Mouse (Mus musculus) hindbrain, embryonic 12.5 days (tissue): ENCODE measurements at regions not wholly inside any gene's neighbourhood (a gene's known extent, or its start where the extent isn't known, plus 50 kb on each side); places are given as distances from the start of the nearest gene placed in this dataset.
A peak's percentile ranks its signal among the peaks of the same experiment; 100 is the strongest.

Experiments used
- ATAC-seq: fragments of 200-750 bp; cut with Nextera tagmentation; 2 replicates; pipeline ENCODE4 v1.8.0; 2017; ENCODE audit warnings: moderate TSS enrichment; ENCODE audit not compliant: low FRiP score
- H3K27ac ChIP-seq: fragments of 300-500 bp; sonication (generic); 2 replicates; pipeline ENCODE4 v1.5.1; 2016; ENCODE audit warnings: mild to moderate bottlenecking
- H3K27me3 ChIP-seq: fragments of 300-500 bp; sonication (generic); 2 replicates; pipeline ENCODE4 v1.6.1; 2016; ENCODE audit warnings: mild to moderate bottlenecking
- H3K36me3 ChIP-seq: fragments of 300-500 bp; sonication (generic); 2 replicates; pipeline ENCODE4 v1.6.1; 2016; ENCODE audit warnings: mild to moderate bottlenecking
- H3K4me1 ChIP-seq: fragments of 300-500 bp; sonication (generic); 2 replicates; pipeline ENCODE4 v1.6.1; 2016
- H3K4me2 ChIP-seq: fragments of 300-500 bp; sonication (generic); replicated peaks from 2 replicates; pipeline ENCODE4 v1.6.1; 2016; ENCODE audit warnings: mild to moderate bottlenecking
- H3K4me3 ChIP-seq: fragments of 300-500 bp; sonication (generic); 2 replicates; pipeline ENCODE4 v1.5.1; 2016; ENCODE audit warnings: mild to moderate bottlenecking
- H3K9ac ChIP-seq: fragments of 300-500 bp; sonication (generic); 2 replicates; pipeline ENCODE4 v1.6.1; 2016; ENCODE audit warnings: mild to moderate bottlenecking, moderate library complexity
- H3K9me3 ChIP-seq: fragments of 300-500 bp; sonication (generic); replicated peaks from 2 replicates; pipeline ENCODE4 v1.6.1; 2016; ENCODE audit warnings: mild to moderate bottlenecking
- WGBS: fragments of 180-500 bp; shearing (Covaris S2); methylation state at CpG from one replicate; pipeline ENCODE4 v1.1.7; 2016; 5-methylcytosine and 5-hydroxymethylcytosine counted together

DNA sequence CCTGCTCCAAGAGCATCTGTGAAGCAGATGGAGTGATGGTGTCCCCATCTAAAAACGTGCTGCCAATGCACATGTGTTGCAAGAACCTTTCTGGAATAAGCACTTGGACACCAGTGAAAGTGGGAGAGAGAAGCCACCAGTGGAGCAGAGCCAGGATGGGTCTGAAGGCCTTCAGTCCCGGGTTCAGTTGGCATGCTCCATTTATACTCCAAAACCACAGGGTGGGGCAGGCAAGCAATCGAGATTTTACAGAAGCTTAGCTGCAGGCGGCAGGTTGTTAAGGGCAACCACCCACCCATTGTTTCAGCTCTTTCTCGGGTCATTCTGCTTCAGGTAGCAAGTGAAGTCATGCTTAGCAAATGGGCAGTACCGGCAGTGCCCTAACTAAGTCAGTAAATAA lies 51.8 kb upstream of the Sv2b start:
- H3K27me3 ChIP-seq: no peaks in the 10 kb centered on the region
- peaks cover 3% of the 10 kb centered on the region; the same call in 1 of the 2 replicates for H3K4me1 ChIP-seq
- no peak overlapping the region for H3K9ac ChIP-seq
- 25% methylated on average over 6 of the region's 6 CpGs for WGBS
- no peak for ATAC-seq
- no peaks in the 10 kb centered on the region for H3K9me3 ChIP-seq
- no peak overlapping the region for H3K27ac ChIP-seq
- no peak overlapping the region for H3K4me2 ChIP-seq
- no peak overlapping the region for H3K4me3 ChIP-seq
- H3K36me3 ChIP-seq: no peaks in the 10 kb centered on the region

DNA sequence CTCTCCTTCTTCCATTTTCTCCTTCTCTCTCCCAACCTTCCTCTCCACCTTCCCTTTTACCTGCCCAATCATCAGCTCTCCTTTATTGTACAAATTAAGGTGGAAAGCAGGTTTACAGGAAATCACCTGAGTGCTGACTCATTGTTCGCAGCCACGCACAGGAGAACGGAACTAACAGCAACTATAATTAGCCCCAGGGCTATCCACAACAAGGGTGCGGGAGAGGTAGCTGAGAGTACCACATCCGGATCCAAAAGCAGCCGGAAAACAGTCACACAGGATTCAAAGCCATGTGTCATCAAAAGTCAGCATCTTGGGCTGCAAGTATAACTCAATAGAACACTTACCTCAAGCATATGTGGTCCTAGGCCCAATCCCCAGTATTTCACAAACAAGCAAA lies 53.5 kb upstream of the Sv2b start:
- no peaks in the 10 kb centered on the region for H3K36me3 ChIP-seq
- ATAC-seq: no peak
- WGBS: 94% methylated on average over 6 of the region's 6 CpGs

DNA sequence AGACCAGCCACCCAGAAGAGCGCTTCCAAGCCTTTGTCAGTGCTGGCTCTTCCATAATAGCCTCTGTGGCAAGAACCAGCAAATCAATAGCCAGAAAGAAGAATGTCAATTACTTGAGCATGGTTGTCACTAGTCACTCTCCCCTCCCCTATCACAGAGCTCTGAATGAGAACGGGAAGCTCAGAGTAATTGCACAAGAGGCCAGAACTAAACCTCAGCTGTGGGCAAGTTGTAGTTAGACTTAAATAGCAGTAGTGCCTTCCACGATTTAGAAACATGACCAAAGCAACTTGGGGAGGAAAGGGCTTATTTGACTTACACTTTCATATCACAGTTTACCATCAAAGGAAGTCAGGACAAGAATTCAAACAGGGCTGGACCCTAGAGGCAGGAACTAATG lies 56.4 kb upstream of the Sv2b start:
- Histone ChIP-seq H3K4me2 (no peak overlapping the region), H3K9me3 (no peaks in the 10 kb centered on the region), H3K9ac (no peak overlapping the region), H3K27ac (no peak overlapping the region), H3K4me3 (no peak overlapping the region), H3K4me1 (peaks cover 6% of the 10 kb centered on the region; the same call in 1 of the 2 replicates), H3K36me3 (no peaks in the 10 kb centered on the region), H3K27me3 (peaks cover 2% of the 10 kb centered on the region; the same call in 1 of the 2 replicates)
- no peak for ATAC-seq
- WGBS: 45% methylated on average over 3 of the region's 3 CpGs

More for the DNA sequence above, 53.5 kb upstream of the Sv2b start:
- no peaks in the 10 kb centered on the region for H3K9me3 ChIP-seq
- H3K27ac ChIP-seq: no peak overlapping the region
- no peaks in the 10 kb centered on the region for H3K27me3 ChIP-seq
- no peak overlapping the region for H3K9ac ChIP-seq
- H3K4me1 ChIP-seq: peaks cover 6% of the 10 kb centered on the region; the same call in 1 of the 2 replicates
- H3K4me3 ChIP-seq: no peak overlapping the region
- no peak overlapping the region for H3K4me2 ChIP-seq

DNA sequence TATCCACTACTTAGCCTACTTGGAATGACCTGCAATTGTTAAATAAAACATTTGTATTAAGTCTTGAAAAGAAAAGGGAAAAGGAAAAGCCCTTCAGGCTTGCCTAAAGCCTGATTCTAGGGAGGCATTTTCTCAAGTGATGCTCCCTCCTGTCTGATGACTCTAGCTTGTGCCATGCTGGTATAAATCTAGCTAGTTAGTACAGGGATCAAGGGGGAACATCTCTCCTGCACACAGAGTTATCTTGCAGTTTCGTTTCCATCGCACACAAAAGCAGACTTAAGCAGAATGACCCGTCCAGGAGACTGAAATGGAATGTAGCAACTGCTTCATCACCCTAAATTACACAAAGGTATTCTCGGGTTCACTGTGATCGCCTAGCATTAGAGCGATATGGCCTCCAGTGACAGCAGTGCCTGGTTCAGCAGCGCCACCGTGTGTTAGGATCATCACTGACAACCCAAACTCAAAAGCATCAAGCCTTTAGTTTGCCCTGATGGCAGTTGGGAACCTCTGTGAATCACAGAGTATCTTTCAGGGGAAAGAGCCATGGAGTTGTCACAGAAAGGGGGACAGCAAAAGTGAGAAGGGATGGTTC lies 57.3 kb upstream of the Sv2b start:
- Histone ChIP-seq H3K27ac (no peak overlapping the region), H3K9me3 (no peaks in the 10 kb centered on the region), H3K27me3 (peaks cover 3% of the 10 kb centered on the region; the same call in 1 of the 2 replicates), H3K4me2 (0 out of 2 replicates have a peak overlapping the region, but pooled peaks have one; percentile 27), H3K4me3 (no peak overlapping the region), H3K9ac (no peak overlapping the region), H3K36me3 (no peaks in the 10 kb centered on the region), H3K4me1 (peaks cover 2% of the 10 kb centered on the region; the same call in 1 of the 2 replicates)
- ATAC-seq: peak; percentile 48; the same call in 1 of the 2 replicates
- 4% methylated on average over 8 of the region's 8 CpGs for WGBS

DNA sequence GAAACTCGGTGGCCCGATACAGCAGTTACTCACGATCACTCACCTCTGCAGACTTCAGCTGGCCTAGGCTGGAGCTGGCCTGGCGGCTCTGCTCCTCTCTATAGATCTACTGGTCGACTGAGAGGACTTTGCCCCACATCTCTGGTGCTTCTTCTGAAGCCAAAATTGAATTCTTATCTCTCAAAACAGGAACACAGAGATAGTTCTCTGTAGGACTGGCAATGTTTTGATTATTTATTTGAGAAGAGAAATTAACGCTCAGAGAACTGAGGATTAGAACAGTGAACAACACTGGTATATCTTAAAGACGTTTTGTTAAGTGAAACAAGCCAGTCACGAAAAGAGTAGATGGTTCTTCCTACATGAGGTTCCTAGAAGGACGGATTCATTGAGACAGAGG lies 59.3 kb upstream of the Sv2b start:
- peaks cover 3% of the 10 kb centered on the region; the same call in 1 of the 2 replicates for H3K27me3 ChIP-seq
- 81% methylated on average over 9 of the region's 9 CpGs for WGBS
- no peaks in the 10 kb centered on the region for H3K9me3 ChIP-seq
- ATAC-seq: no peak
- H3K9ac ChIP-seq: no peak overlapping the region
- no peaks in the 10 kb centered on the region for H3K36me3 ChIP-seq
- no peak overlapping the region for H3K27ac ChIP-seq
- no peak overlapping the region for H3K4me2 ChIP-seq
- H3K4me1 ChIP-seq: peaks cover 2% of the 10 kb centered on the region; the same call in 1 of the 2 replicates
- H3K4me3 ChIP-seq: no peak overlapping the region

DNA sequence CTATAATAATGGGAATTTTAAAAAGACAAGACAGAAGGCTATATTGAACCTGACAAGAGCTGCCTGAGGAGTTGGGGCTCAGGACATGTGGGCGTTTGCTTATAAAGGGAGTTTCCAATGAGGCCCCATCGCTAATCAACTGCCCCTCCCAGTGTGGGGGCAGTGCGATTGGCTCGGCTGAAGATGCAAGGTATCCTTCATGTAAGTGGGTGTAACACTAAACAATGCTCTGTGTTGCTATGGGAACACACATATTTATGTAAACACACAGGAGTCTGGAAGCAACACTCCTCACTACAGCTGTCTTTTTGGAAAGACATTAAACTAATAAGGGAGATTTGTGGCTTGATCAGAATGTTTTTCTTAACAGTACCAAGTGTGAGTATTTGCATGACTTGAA lies 60.3 kb upstream of the Sv2b start:
- Histone ChIP-seq H3K27ac (no peak overlapping the region), H3K9ac (no peak overlapping the region), H3K9me3 (no peaks in the 10 kb centered on the region), H3K4me1 (peaks cover 2% of the 10 kb centered on the region; the same call in 1 of the 2 replicates), H3K4me3 (no peak overlapping the region), H3K27me3 (peaks cover 3% of the 10 kb centered on the region; the same call in 1 of the 2 replicates), H3K36me3 (no peaks in the 10 kb centered on the region), H3K4me2 (no peak overlapping the region)
- 52% methylated on average over 4 of the region's 4 CpGs for WGBS
- ATAC-seq: no peak

DNA sequence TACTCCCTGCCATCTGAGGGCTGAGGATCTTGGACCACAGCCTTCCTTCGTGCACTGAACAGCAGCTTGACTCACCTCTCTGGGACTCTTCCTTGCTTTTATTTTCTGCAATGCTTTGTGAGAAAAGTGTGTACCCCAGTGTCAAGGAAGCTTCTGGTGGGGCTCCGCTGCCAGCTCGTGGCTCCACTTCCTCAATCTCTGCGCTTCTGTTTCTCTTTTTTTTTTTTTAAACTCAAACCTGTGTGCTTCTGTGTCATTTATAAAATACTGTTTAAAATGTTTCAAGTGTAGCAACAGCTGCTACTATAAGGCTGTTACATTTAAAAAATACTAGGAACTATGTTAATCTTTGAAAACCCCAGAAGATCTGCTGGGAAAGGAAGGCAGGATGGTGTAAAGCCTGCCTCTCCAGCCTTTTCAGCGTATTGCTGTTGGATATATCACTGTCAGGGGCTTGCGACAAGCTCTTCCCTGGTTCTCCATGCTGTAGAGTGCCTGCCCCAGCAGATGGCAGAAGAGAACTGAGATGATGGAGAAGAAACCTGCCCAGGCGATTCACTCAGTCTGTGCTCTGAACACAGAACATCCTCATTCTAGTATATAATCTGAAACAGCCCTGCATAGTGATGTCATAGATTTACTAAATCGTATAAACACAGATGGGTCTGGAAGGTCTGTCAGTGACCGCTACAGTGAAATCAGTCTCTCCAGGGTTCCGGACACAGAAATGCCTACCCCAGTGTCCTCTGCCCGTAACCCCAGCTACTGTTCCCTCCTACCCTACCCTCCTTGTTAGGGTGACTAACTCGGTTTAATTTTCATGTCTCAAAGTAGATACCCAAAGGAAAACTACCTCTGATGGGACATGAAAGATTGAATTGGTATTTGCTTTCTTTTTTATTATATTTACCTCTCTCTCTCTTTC lies 61.8 kb upstream of the Sv2b start:
- no peaks in the 10 kb centered on the region for H3K36me3 ChIP-seq
- no peak overlapping the region for H3K9ac ChIP-seq
- peak; percentile 70 for ATAC-seq
- 48% methylated on average over 12 of the region's 12 CpGs for WGBS
- H3K4me3 ChIP-seq: no peak overlapping the region
- H3K9me3 ChIP-seq: no peaks in the 10 kb centered on the region
- no peak overlapping the region for H3K27ac ChIP-seq
- H3K27me3 ChIP-seq: peaks cover 3% of the 10 kb centered on the region; the same call in 1 of the 2 replicates
- H3K4me2 ChIP-seq: no peak overlapping the region
- peaks cover 2% of the 10 kb centered on the region; the same call in 1 of the 2 replicates for H3K4me1 ChIP-seq

DNA sequence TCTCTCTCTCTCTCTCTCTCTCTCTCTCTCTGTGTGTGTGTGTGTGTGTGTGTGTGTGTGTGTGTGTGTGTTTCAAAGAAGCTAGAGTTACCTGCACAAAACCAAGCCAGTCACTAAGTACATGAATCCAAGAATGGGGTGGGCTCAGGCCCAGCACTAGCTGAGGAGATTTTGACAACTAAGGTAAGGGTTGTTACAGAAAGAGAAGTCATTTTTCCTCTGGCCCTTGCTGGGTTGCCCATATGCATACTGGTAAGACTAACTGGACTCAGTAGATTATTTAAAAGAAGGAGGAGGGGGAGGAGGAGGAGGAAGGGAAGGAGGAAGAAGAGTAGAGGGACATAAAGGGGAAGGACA lies 62.4 kb upstream of the Sv2b start:
- ATAC-seq: no peak
- H3K4me1 ChIP-seq: no peaks in the 10 kb centered on the region
- no peak overlapping the region for H3K9ac ChIP-seq
- H3K27me3 ChIP-seq: peaks cover 3% of the 10 kb centered on the region; the same call in 1 of the 2 replicates
- H3K9me3 ChIP-seq: no peaks in the 10 kb centered on the region
- H3K4me3 ChIP-seq: no peak overlapping the region
- no peak overlapping the region for H3K27ac ChIP-seq
- no peaks in the 10 kb centered on the region for H3K36me3 ChIP-seq
- no peak overlapping the region for H3K4me2 ChIP-seq

DNA sequence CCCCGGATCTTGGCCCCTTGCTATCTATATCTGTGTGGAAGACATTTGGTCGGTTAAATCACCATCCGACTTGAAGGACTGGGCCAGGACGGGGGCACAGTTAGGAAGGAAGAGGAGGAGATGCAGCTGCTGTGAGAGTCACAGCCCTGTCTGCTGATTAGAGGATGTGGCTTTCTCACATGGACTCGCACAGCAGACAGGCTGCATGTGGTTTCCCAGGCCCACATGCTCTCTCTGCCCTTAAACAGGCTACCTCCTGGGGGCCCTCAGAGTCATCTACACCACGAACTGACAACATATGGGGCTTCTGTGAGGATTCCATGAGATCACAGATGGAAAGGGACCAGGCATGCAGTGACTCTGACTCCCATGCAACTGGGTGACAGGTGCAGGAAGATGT lies 62.9 kb upstream of the Sv2b start:
- no peak overlapping the region for H3K27ac ChIP-seq
- 57% methylated on average over 6 of the region's 6 CpGs for WGBS
- H3K4me1 ChIP-seq: no peaks in the 10 kb centered on the region
- no peak overlapping the region for H3K4me2 ChIP-seq
- H3K9ac ChIP-seq: no peak overlapping the region
- H3K27me3 ChIP-seq: peaks cover 3% of the 10 kb centered on the region; the same call in 1 of the 2 replicates
- no peaks in the 10 kb centered on the region for H3K9me3 ChIP-seq
- H3K4me3 ChIP-seq: no peak overlapping the region
- H3K36me3 ChIP-seq: no peaks in the 10 kb centered on the region
- no peak for ATAC-seq

DNA sequence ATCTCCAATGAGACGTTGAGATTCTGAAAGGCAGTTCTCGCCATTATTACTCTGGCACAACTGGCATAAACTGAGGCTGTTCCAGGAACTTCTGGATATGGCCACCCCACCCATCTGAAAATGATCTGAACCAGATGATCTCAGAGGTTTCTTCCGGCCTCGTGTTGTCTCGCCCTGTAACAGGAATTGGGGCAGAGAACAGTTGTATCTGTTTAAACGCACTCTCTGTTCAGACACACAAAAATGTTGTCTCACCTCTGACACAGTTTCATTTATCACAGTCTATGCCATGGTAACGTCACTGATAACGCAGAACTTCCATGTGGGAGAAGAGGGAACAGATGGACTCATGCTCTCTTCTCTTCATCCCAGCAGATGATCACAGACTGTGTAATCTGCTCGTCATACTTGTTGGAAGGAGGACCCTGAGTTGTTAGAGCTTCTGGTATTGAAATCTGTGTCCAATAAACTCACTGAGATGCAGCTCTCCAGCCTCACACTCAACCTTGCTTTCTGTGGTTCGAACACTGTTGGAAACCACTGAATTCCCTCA lies 63.9 kb upstream of the Sv2b start:
- no peaks in the 10 kb centered on the region for H3K36me3 ChIP-seq
- WGBS: 67% methylated on average over 10 of the region's 10 CpGs
- no peak overlapping the region for H3K9ac ChIP-seq
- no peak for ATAC-seq
- no peak overlapping the region for H3K4me3 ChIP-seq
- no peaks in the 10 kb centered on the region for H3K4me1 ChIP-seq
- no peak overlapping the region for H3K27ac ChIP-seq
- no peak overlapping the region for H3K4me2 ChIP-seq
- H3K27me3 ChIP-seq: peaks cover 3% of the 10 kb centered on the region; the same call in 1 of the 2 replicates
- no peaks in the 10 kb centered on the region for H3K9me3 ChIP-seq

DNA sequence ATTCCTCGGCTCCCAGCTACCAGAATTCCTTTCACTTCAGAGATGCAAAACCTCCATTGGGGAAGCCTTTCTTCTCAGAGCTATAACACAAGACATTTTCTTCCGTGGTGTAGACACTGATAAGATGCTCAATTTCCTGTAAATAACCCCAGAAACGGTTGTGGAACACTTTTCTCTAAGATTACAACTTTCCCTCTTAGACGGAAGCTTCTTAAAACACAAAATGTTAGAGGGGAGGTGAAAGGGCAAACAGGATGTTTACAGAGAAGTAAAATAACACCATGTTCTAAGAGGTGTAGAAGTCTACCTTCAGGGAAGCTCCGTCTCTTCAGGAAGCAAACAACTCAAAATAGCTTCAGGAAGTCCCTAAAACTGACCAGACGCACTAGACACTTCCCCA lies 65.4 kb upstream of the Sv2b start:
- H3K9me3 ChIP-seq: no peaks in the 10 kb centered on the region
- no peak overlapping the region for H3K27ac ChIP-seq
- no peak overlapping the region for H3K9ac ChIP-seq
- no peak overlapping the region for H3K4me2 ChIP-seq
- WGBS: 85% methylated on average over 6 of the region's 6 CpGs
- H3K4me3 ChIP-seq: no peak overlapping the region
- H3K4me1 ChIP-seq: no peaks in the 10 kb centered on the region
- H3K27me3 ChIP-seq: peaks cover 3% of the 10 kb centered on the region; the same call in 1 of the 2 replicates
- no peaks in the 10 kb centered on the region for H3K36me3 ChIP-seq
- ATAC-seq: no peak

DNA sequence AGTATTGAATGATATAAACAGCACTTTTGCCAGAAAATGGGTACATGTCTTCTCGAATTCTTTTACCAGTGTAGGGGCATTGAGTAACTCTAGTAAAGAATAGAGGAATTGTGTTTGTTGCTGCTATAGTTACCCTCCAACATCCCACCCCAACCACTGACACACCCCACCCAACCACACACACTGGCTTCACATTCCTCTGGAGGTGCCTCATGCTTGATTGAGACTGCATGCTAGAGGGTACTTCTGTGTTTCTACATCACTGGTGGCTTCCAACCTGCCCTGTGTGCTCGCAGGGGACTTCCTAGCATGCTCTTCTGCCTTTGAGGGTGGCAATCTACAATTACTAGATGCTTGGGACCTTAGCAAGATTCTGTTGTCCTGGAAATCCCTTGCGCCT lies 70.5 kb upstream of the Sv2b start:
- no peaks in the 10 kb centered on the region for H3K4me1 ChIP-seq
- H3K36me3 ChIP-seq: no peaks in the 10 kb centered on the region
- no peaks in the 10 kb centered on the region for H3K9me3 ChIP-seq
- H3K4me2 ChIP-seq: no peak overlapping the region
- WGBS: 88% methylated on average over 3 of the region's 3 CpGs
- H3K27me3 ChIP-seq: no peaks in the 10 kb centered on the region
- H3K4me3 ChIP-seq: no peak overlapping the region
- ATAC-seq: no peak
- H3K27ac ChIP-seq: no peak overlapping the region
- no peak overlapping the region for H3K9ac ChIP-seq
